ENCODE assay signal across 14 mouse cellular contexts in genomic region chr6:121051972-121052629, GRCm38 (mm10).
A peak's percentile ranks its signal among the peaks of the same experiment; 100 is the strongest.
DNase-seq lines count a peak whose midpoint lies in the region; ATAC-seq and TF ChIP-seq lines count a peak whose summit lies in the region.
"Had no signal": no experiment of that assay in that cellular context is flagged by ENCODE, and none has a peak within 500 bp of the region (broad histone marks: within the 10 kb centered on the region; RNA-seq: fewer than 3 reads in every experiment).

No protein-coding gene starts in this region.

- no peaks in the 10 kb centered on the region for H3K9me3 ChIP-seq in heart, embryonic 10.5 days
- H3K9me3 ChIP-seq in heart, embryonic 11.5 days (replicated peaks; ENCODE audit: control insufficient read depth, low read length) = no peaks in the 10 kb centered on the region
- no peaks in the 10 kb centered on the region for H3K9me3 ChIP-seq in liver, embryonic 14.5 days (ENCODE audit: control insufficient read depth, low read length)
- H3K9me3 ChIP-seq: limb, embryonic 13.5 days; neural tube, embryonic 13.5 days had no signal

- TF ChIP-seq CTCF in liver, embryonic 14.5 days (IDR thresholded peaks at IDR 0.05; ENCODE audit: low read depth) = no peak

- no peak for DNase-seq in heart, embryonic 10.5 days (ENCODE audit: low spot score)
- DNase-seq in testis, postnatal 10 days (ENCODE audit: low spot score) = peak; percentile 64
- DNase-seq in testis, postnatal 14 days (ENCODE audit: low spot score) = no peak
- DNase-seq in liver, embryonic 14.5 days (ENCODE audit: low read depth in 3 of 3, low spot score in 3 of 3) = peak; percentile 19 to 56 (median 20)
- DNase-seq in kidney, adult 11 months = no peak
- DNase-seq in thymus, postnatal 10 days (ENCODE audit: low spot score in 2 of 2) = no peak
- DNase-seq: B cell, adult 2 months; kidney, adult 9 months; lung, postnatal 10 days; thymus, postnatal 25 days had no signal

- WGBS in heart, embryonic 10.5 days = 73% methylated on average over 13 of the region's 13 CpGs
- 73% methylated on average over 13 of the region's 13 CpGs for WGBS in heart, embryonic 11.5 days (ENCODE audit: insufficient replicate concordance)
- 70% methylated on average over 13 of the region's 13 CpGs for WGBS in liver, embryonic 14.5 days (ENCODE audit: insufficient replicate concordance)

- TF ChIP-seq EP300 in liver, embryonic 14.5 days (IDR thresholded peaks at IDR 0.05; ENCODE audit: low read depth) = no peak; the same call in 1 of the 2 replicates

- H3K4me1 ChIP-seq in heart, embryonic 10.5 days = peaks cover 96% of the 10 kb centered on the region
- peaks cover 88% of the 10 kb centered on the region for H3K4me1 ChIP-seq in heart, embryonic 11.5 days (ENCODE audit: control insufficient read depth, insufficient read depth, low read length)
- peaks cover 2 to 40% of the 10 kb centered on the region in 2 experiments for H3K4me1 ChIP-seq in liver, embryonic 14.5 days (replicated peaks; ENCODE audit: control insufficient read depth in 2 of 2, insufficient read depth in 2 of 2, low read length in 1 of 2)

- H3K4me3 ChIP-seq in heart, embryonic 10.5 days = no peak overlapping the region
- H3K4me3 ChIP-seq in heart, embryonic 11.5 days (ENCODE audit: low read depth, low read length) = no peak overlapping the region
- H3K4me3 ChIP-seq in liver, embryonic 14.5 days (ENCODE audit: insufficient read depth in 1 of 2, low read depth in 2 of 2, low read length in 2 of 2) = no peak overlapping the region
- H3K4me3 ChIP-seq: limb, embryonic 13.5 days; neural tube, embryonic 13.5 days had no signal

- no peak for ATAC-seq in heart, embryonic 11.5 days (replicated peaks; ENCODE audit: insufficient number of reproducible peaks, low FRiP score, low TSS enrichment)
- ATAC-seq in liver, embryonic 14.5 days (ENCODE audit: insufficient read depth) = peak; percentile 85
- ATAC-seq: Patski had no signal

- no peak overlapping the region for H3K9ac ChIP-seq in heart, embryonic 11.5 days (ENCODE audit: low read depth, low read length)
- no peak overlapping the region for H3K9ac ChIP-seq in liver, embryonic 14.5 days (replicated peaks)
- H3K9ac ChIP-seq: limb, embryonic 13.5 days; neural tube, embryonic 13.5 days had no signal

- peak overlapping the region; percentile 73 for H3K27ac ChIP-seq in heart, embryonic 10.5 days
- no peak overlapping the region for H3K27ac ChIP-seq in heart, embryonic 11.5 days (ENCODE audit: low read depth, low read length)
- H3K27ac ChIP-seq in liver, embryonic 14.5 days = peak overlapping the region; percentile 7; the same call in 1 of the 2 replicates
- H3K27ac ChIP-seq: limb, embryonic 13.5 days; neural tube, embryonic 13.5 days had no signal

- H3K36me3 ChIP-seq in heart, embryonic 10.5 days = no peaks in the 10 kb centered on the region
- no peaks in the 10 kb centered on the region for H3K36me3 ChIP-seq in heart, embryonic 11.5 days (ENCODE audit: control insufficient read depth, insufficient read depth, low read length)
- no peaks in the 10 kb centered on the region for H3K36me3 ChIP-seq in liver, embryonic 14.5 days (replicated peaks; ENCODE audit: control insufficient read depth, insufficient read depth, low read depth)
- H3K36me3 ChIP-seq: limb, embryonic 13.5 days; neural tube, embryonic 13.5 days had no signal

- H3K4me2 ChIP-seq in heart, embryonic 11.5 days = no peak overlapping the region
- H3K4me2 ChIP-seq in liver, embryonic 14.5 days (ENCODE audit: low read depth) = peak overlapping the region; percentile 22
- H3K4me2 ChIP-seq: limb, embryonic 13.5 days; neural tube, embryonic 13.5 days had no signal

- H3K27me3 ChIP-seq in heart, embryonic 10.5 days (ENCODE audit: insufficient read depth, poor library complexity, severe bottlenecking) = no peaks in the 10 kb centered on the region
- no peaks in the 10 kb centered on the region for H3K27me3 ChIP-seq in heart, embryonic 11.5 days (ENCODE audit: control insufficient read depth, insufficient read depth, low read length)
- H3K27me3 ChIP-seq in liver, embryonic 14.5 days (ENCODE audit: control insufficient read depth, insufficient read depth, low read length) = no peaks in the 10 kb centered on the region
- H3K27me3 ChIP-seq: limb, embryonic 13.5 days; neural tube, embryonic 13.5 days; Patski had no signal

Comparison
In these comparisons a context has a peak if more than half of its experiments do, and no peak if none do; other contexts are left out.
1. DNase-seq: peak in testis, postnatal 10 days (single experiment) and liver, embryonic 14.5 days (3 of 3); none in heart, embryonic 10.5 days (single experiment), testis, postnatal 14 days (single experiment), kidney, adult 11 months (single experiment) and thymus, postnatal 10 days (0 of 2).